Mouse (Mus musculus) adrenal gland, postnatal 14 days (tissue): Measurements from ENCODE around the gene Gpr176. TPM values are rescaled to one million over a fixed set of nuclear protein-coding genes. Genes with fewer than 3 reads are reported as not detected.
"Not testable (repeated sequence)": the region's sequence is repeated elsewhere in the genome, so short reads cannot be mapped to it uniquely, and the experiment has no call there.

Source experiments
- DNase-seq: peaks from one replicate; pipeline ENCODE4 v3.0.0; 2021; ENCODE audit warnings: mixed read lengths
- total RNA-seq: library from RNA; stranded (reverse); gene quantifications from 2 replicates; pipeline ENCODE4 v1.2.3, GENCODE M21; 2021

Gpr176 gene
- total RNA-seq, 1 experiment from 2014 or later = 2.4 TPM

DNA sequence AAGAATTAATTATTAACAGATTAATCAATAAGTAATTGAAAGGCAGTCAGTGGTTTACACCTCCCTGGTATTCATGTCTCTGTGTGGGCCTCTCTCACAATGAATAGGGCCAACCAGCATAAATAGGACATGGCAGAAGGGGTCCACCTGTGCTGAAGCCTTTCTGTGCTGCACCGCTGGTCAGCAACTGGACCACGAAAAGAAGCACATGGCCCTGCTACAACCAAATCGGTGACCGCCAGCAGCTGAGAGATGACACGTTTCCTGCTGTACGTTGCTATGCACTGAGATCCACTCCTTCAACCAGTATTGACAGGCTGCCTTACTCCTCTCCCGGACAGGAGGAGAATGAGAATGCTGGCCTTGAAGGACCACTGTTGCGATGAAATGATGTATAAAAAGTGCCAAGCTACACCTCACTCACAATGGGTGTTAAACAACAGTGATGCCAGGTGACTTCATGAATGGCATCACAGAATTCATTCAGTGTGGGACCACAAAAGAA lies 72.1 kb downstream of the Gpr176 start:
- no peak for DNase-seq

DNA sequence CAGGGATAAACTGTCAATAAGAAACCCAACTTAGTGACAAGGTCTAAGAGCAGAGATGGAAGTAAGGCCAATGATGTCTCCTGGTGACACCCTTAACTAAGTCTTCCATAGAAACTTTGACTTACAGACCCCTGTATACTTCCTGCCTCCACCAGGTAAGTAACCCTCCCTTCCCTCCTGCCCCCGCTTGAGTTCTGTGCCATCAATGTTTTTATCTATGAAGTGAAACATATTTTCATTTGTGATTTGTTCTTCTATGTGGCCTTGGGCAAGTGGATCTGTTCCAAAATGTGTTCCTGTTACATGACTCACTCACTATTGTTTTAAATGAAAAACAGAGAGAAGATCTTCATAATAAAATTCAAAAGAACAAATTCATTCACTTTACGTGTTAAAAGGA lies 73.2 kb downstream of the Gpr176 start:
- DNase-seq = peak; percentile 51

DNA sequence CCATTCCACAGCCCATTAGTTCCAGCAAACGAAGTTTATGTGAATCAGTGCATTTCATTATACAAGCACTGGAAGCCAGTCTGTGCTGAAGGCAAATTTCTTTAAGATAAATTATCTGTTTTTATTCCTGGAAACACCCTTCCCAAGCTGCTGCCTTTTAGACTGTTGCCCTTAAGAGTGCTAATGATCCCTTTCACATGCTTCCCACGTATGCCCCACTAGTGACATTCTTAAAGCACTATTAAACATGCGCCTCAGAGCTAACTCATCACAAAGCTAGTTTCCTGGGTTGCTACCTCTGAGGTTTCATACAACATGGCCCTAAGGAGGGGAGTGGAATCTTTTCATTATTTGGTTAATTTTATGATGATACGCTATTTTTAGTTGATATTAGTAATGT lies 74.6 kb downstream of the Gpr176 start:
- DNase-seq = no peak

DNA sequence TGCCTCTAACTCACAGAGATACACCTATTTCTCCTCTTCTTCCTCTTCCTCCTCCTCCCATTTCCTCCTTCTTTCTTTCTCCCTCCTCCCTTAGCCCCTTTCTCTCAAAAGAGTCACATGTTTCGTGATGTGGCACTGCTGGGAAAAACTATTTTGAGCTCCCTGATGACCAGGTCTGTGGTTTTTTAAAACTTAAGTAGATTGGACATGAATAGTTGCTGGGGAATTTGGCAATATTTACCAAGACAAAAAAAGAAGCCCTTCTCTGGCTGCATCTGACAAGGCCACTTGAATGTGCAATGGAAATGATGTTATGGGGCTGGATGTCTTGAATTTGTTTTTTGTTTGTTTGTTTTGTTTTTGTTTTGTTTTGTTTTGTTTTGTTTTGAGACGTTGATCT lies 75.3 kb downstream of the Gpr176 start:
- DNase-seq = no peak

DNA sequence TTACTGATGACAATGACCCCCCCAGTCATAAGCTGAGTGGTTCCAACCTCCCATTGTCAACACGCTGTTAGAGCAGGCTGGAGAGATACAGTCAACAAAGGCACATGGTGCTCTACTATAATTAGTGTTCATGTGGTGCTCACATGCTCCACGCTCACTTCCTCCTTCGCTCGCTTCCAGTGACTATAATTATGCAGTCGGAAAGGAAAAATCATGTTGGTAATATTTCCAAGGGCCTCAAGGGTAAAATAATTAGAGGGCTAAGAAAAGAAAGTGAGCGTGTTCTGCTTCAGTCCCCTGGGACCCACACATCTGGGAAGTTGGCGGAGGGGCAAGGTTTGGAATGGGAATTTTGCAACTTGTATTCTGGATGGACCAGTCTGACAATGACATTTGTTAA lies 77.7 kb downstream of the Gpr176 start:
- no peak for DNase-seq

DNA sequence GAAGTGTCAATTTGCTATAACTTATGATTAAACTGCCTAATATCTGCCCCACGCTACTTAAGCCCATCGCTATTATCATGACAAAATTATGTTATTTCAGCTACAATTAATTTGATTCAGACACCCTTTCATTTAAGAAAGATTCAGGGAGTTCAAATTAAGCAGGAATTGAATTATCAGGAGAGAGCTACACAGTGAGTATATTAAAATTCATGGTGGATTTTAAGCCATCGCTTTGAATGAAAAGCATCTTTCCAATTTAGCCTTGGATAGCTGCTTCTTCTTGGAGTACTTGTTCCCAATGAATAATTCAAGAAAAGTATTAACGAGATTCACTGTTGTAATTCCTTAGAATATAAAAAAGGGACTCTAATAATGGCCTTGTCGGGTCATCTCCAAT lies 79.6 kb downstream of the Gpr176 start:
- DNase-seq = no peak

DNA sequence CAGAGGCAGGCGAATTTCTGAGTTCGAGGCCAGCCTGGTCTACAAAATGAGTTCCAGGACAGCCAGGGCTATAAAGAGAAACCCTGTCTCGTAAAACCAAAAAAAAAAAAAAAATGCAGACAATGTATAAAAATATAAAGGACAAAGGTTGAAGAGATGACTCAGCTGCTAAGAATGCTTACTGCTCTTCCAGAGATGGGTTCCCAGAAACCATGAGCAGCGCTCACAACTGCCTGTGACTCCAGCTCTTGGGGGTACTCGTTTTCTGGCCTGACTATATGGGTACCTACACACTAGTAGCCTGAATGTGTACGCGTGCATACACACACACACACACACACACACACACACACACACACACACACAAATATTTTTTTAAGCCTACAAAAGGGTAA lies 84.2 kb downstream of the Gpr176 start:
- DNase-seq = not testable (repeated sequence)

DNA sequence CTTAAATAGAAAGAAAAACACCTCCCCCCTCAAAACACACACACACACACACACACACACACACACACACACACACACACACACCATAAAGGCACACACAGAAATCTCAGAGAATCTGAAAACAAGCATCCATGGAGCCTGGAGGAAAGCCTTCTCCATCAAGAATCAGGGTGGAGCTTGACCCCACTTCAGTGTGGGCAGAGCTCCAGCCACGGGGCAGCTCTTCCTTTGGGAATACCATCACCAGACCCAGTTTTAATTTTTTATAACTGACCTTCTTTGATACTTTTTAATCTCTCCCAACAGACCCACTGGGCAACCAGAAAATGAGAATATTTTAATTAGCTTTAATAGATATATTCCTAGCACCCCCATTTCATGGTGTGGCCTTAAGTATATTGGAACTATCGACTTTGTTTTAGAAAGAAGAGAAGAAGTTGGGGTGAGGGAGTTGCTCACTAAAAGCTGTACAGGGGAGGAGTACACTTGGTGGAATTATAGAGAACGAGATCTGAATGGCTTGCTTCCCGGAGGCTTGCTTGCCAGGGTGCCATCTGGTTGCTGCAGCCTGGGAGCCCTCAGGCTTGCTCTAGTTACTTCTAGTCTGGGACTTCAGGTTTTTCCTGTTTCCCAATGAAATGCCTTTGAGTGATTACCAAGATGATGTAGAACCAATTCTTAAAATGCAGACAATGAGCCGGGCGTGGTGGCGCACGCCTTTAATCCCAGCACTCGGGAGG lies 84.7 kb downstream of the Gpr176 start:
- DNase-seq = no peak

DNA sequence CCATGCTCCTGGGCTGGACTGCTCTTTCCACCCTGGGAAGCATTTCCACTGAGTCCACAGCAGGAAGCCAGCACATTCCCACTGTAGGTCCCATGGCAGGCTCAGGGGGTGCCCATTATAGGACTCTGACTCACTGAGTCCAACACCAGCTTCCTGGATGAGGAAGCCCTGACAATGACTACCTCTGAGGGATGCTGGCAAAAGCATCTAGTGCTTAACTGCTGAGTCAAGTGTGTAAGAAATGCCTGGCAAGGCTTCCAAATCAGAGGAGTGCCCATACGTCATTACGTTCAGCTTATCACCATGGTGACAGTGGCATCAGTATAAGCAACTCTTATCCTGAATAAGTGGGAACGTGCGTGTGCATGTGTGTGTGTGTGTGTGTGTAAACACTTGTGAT lies 85.5 kb downstream of the Gpr176 start:
- no peak for DNase-seq

DNA sequence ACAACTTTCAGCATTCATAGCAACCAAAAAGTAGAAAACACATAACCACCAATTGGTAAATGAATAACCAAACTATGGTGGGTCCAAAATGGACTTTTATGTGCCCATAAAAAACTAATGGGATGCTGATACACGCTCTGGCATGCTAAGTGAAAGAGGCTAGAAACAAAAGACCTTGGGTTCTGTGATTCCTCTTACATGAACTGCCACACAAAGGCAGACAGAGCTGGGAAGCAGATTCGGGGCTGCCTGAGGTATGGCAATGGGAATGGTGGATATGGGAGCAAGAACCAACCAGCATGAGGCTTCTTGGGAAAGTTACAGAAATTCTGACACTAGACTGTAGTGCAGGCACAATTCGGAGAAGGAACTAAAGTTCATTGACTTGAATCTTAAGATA lies 90.8 kb downstream of the Gpr176 start:
- no peak for DNase-seq

DNA sequence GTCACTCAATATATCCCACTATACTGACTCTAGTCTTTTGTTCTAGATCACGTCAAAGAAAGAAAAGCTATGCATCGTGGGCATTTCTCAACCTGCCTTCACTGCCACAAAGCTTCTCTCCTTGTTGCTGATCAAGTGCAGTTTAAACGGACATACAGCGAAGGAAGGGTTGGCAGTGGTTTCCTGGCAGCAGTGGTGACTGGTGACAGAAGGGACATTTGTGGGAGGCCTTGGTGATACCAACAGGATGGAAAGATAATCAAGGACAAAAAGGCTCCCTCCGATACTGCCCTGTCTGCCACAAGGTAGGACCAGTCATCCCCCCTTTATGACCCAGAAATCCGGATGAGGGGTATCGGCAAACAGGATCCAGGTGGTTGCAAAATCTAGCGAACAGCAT lies 95.0 kb downstream of the Gpr176 start:
- no peak for DNase-seq

DNA sequence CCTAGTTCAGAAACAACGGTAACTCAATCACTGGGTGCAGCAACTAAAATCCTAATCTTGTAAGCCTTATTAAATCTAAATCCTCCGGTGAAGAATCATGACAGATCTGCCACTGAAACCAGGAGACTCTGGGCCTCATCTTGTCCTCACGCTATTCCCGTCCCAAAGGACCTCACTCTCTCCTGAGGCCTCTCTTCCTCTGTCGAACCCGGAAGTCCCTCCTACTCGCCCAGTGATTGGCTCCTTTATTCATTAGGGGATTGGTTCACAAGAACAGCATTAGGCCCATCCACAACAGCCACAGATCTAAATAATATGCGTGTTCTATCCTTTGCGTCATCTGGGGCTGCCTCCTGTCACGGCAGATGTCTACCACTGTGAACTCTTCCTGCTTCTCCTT lies 101.6 kb downstream of the Gpr176 start:
- no peak for DNase-seq

DNA sequence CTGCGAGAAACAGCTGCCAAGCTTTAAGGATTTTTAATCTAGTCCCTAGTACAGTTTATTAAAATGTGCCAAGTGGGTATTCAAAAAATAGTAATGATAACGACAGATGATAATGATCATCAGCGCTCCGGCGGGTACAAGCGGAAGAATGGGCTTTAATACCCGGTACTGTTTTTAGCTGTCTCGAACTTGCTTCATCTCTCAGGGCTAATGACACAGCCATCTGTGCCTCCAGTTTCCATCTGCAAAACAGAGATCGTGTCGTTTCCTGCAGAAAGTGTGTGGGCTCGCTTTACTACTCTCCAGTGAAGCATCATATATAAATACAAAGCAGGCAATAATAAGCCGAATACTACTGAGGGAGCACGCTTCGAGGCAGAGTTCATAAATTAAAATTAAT lies 103.0 kb downstream of the Gpr176 start:
- DNase-seq = no peak

DNA sequence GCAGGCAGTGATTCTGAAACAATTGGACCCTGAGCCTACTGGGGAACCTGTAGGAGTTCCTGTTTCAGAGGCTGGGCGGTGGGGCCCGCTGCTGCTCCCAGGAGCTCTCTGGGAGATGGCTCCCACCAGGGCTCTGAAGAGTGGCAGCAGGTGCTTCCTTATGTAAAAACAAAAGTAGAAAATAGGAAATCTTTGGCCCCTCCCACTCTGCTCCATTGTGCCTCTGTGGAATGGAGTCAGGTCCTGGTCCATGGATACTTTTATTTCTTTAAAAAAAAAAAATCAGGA lies 109.4 kb downstream of the Gpr176 start:
- DNase-seq = no peak

DNA sequence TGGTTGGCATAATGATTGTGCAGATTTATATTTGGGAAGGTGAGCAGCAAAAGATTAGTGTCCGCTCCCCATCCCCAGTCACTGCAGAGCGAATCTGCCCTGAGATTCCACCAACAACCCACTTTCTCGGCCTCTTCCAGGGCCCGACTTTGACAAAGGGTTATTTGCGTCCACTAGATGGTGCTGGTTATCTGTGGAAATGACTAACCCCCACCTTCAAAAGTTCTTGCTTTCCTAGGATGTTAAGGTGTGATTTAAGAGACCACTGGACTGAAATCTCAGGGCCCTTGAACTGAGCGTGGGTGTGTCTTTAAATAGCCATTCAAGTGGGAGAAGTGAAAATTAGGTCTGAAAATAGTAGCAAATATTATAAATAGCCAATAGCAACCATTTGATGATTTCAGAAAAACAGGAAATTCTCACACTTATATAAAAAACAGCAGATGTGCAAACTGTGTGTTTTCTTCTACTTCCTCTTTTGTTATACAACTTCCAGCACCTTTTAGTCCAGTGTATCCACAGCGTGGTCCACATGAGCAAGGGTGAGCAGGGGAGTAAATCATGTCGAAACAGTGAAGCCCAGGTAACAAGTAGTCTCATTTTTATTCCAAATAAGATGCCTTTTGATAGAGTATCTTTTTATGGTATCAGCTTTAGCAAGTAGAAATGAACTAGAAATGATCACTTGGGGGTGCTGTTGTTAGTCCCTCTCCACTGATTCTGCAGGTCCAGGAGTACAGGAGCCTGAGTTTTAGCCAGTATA lies 109.9 kb downstream of the Gpr176 start:
- peak; percentile 64 for DNase-seq

DNA sequence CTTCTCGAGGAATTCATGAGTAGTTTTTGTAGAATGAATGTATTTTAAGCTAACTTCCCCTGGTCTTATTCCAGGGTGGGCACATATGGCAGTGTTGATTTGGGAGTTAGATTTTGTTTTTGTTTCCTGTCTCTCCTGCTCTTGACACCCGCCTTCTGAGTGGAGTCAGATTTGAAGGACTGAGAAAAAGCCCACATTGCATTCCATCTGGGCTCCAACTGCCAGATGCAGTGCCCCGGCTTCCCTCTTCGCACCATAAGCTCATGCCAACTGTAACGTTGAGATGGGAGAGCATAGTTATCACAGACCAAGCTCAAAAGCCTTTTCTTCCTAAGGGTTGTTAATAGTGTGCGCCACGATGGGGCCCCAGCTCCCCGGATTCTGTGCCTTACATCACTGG lies 110.5 kb downstream of the Gpr176 start:
- no peak for DNase-seq

DNA sequence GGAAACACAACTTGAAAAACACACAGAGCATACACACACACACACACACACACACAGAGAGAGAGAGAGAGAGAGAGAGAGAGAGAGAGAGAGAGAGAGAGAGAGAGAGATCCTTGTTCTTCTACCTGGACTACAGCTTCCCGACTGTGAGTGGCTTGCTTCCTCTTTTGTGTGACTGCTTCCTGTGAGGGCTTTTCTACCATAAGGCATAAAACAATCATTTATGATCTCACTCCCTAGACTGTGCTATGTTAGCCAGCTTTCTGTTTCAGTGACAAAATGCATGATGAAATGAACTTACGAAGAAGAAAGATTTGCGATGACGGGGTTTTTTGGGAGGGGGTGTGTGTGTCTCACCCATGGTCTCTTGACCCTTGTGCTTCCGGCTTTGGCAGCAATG lies 113.5 kb downstream of the Gpr176 start:
- DNase-seq = no peak

DNA sequence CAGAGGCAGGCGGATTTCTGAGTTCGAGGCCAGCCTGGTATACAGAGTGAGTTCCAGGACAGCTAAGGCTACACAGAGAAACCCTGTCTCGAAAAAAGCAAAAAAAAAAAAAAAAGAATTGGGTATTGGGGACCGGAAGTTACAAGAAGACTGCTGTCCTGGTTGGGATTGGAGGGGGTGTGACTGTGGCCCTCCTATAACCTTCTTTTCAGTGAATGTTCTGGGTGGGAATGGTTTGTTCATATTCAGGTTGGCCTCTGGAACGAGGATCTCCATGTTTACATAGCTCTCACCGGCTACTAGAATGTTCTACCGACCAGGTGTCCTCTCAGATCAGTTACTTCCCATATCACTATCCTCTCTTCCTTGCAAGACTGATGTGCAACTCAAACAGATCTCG lies 116.1 kb downstream of the Gpr176 start:
- DNase-seq = no peak

DNA sequence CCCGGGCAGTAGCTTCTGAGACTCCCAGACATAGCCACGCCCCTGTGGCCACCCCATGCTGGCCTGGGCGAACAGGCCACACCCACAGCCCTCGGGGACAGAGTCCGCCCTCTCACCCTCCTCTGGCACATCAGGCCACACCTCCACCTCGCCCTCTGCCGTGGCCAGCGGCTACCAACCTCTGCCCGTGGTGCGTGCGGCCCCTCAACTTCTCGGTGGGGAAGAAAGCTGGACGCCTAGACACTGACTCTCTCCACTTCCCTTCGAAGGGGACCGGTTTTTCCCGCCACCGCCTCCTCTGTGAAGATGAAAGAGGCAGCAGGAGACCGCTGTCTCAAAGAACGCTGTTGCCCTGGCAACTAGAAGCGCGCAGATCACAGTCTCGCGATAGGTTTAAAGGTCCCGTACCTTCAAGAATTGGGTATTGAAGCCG lies 116.6 kb downstream of the Gpr176 start, which contains the start of gene Fsip1:
TSS of gene Fsip1 (minus strand) at position 346 of the 433 bp plus-strand sequence.
- peak; percentile 91 for DNase-seq

DNA sequence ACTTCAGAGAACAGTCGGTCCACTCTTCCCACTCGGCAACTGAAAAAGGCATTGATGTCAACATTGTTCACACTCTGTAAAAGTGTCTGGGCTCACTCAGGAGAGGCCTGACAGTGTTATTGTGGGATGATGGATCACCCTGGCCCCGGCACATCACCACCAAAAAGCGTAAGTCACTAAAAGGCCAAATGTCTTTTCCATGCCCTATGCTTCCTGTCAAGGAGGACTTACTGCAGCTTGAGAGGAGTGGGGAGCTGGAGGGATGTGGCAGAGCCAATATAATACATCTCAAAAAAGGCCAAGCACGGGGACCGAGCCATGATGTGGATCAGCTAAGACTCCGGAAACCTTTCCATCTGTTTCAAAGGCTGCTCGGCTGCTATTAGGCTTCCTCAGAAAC lies 118.7 kb downstream of the Gpr176 start:
- no peak for DNase-seq

DNA sequence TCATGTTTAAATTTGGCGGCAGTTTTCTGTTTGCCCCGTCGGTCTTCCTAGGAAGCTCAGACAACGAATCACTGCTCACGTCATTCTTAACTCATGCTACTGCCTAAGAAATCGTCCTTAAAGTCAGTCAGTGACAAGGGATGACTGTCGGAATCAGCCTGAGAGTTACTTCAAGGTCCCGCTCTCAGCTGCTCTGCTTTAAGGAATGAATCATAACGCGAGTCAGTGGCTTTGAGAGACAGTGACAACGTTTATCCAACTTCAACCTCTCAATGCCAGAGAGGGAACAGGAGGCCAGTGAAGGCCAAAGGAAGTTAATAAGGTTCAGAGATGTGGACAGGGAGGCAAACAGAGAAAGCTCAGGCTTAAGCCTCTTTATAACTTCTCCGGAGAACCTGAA lies 124.3 kb downstream of the Gpr176 start:
- DNase-seq = peak; percentile 48

DNA sequence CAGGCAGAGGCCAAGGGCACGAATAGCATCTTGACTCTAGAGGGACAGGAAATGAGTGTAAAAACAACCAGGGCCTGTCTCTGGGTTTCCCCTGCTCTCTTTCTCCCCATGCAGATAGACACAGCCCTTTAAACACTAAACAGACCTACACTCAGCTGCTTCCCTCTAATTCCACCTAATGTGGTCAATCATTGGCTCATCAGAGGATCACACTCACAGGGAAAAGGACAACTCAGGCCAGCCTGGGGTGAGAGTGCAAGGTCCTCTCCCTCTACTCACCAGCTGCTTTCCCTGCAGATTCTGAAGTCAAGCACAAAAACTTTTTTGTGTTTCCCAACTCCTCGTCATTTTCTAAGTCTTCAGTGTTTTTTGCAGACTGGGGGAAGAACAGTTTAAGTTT lies 125.2 kb downstream of the Gpr176 start:
- DNase-seq = no peak

DNA sequence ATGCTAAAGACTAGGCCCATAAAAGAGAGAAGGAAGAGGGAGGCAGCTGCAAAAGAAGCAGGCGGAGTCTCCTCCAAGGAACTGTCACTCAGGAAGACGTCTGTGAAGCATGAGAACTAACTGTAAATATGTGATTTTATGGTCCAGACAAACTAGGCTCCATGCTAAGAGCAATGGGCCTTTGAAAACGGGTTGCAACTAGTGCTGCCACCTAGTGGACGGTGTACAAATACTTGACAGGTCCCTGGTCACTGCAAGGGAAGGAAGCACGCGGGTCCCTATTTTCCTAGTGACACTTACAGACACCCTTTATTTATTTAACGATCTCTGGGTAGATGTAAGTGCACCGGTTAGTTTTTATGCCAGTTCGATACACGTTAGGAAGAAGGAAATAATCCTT lies 127.3 kb downstream of the Gpr176 start:
- DNase-seq = peak; percentile 84

DNA sequence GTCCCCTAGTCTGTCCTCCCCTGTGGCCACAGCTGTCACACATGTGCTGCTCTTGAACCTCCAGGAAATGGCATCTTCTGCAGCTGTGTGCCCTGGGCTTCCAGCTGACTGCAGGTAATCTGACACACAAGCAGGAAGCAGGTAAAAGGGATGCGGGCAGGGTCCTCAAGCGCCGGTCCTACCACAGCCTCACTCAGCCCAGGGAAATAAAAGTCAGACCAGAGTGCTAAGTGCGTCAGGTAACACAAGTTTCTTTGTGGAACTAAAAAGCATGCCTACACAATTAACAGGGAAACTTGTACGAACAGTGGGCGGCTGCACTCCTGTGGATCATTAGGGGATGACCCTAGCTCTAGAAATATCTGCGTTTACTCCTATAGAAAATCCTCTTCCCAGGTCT lies 137.0 kb downstream of the Gpr176 start:
- no peak for DNase-seq
